Mouse (Mus musculus): ENCODE measurements around the gene Enkd1.
A peak's percentile ranks its signal among the peaks of the same experiment; 100 is the strongest.

The Enkd1 gene

DNA sequence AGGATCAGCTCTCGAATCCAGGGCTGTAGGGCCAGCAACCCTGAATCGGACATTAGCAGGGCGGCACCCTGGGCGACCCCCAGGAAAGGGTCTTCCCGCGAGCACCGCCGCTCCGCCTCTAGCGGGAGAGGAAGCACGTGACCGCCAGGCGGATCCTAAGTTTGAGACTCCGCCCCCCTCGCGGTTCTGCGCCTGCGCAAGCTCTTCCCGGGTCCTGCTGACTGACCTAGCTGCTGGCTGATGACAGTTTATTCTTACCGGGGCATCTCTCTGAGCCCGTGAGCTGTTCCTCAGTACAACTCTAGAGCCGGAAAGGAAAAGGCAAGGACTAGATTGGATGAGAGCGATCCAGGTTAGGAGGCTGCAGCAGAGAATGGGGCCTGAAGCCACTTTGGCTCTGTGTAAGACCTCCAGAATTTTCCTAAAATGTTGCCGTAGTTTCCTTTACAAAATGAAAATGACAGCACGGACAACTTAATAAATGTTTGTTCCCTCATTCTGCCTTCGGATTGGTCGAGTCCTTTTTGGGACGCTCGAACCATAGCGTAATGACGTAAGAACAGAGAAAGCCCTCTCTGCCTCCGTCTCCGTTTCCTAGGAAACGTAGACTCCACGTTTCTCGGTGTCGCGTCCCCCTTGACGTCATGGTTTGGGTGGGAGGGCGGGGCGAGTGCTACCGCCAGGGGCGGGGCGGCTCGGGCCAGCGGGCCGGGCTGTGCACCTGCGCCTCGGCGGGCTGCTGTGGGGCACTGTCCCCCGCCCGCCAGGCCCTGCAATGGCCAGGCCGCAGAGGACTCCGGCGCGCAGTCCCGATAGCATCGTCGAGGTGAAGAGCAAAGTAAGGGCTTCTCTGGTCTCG lies 6.8 kb downstream of the Enkd1 start, which contains the start of the genes Acd and Pard6a:
Gene Acd, minus strand, starts transcription at position 137 of the 859 bp plus-strand sequence.
Gene Pard6a, plus strand, starts transcription at position 183 of the 859 bp plus-strand sequence.
- DNase-seq: peak; percentile 97

DNA sequence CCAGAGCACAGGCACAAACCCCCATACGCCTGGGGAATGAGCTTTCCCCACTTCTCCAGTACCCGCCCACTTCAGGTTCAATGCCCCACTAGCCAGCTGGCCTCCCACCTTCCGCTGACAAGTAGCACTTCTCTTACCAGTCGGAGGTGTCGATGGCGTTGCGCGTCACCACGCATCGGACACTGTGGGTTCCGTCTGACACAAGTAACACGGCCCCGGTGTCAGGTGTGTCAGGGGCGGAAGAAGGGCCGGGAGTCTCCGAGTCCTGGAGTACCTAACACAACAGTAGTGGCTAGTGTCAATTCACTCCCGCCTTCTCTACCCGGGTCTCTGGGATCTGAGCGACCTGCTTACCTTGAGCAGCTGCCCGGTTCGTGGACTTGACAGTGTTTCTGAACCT lies 7.4 kb downstream of the Enkd1 start:
- DNase-seq: peak; percentile 73

DNA sequence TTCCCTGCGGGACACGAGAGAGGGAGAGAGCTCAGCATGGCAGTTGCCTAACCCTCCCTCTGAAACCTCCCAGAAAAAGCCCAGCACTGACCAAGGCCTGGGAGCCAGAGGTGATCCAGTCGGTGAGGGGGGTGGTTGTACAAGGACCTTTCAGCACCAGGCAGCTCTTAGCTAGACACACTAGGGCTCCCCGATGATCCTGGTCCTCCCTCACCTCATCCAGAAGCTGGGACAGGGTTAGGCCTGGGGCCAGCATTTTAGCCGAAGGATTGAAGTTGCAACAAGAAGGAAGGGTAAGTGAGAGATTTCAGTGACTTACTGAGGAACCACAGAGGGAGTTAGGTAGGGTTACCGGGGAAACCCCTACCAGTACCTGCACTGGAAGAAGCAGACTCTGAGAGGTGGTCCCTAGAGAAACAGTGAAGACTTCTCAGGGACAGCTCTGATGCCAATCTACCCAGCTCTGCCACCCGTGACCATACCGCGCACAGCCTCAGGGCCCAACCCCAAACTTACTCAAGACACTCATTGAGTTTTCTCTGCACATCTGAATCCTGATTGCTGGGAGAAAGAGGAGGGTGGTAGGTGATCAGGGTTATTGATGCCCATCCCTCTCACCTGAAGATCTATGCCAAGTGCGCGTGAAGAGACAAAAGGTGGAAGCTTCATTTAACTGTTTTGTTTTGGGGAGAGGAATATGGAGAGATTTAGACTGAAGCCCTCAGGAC lies 8.4 kb downstream of the Enkd1 start:
- no peak for DNase-seq

DNA sequence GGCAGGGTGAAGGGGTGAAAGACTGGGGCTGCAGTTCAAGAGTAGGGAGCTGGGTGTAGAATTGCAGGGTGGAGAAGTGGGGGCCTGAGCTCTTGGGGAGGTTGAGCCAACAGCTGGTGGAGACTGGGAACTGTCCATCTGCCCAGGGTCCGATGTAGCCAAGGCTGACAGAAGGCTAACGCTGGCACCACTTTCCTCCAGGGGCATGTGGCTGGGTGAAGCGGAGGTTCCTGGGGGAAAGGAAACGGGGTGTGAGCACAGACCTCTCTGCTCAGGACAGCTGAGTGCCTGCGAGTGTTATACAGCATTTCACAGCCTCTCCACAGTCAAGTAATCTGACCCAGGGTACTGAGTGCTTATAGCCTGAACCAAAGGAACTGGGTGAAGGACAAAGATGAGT lies 9.3 kb downstream of the Enkd1 start:
- no peak for DNase-seq

DNA sequence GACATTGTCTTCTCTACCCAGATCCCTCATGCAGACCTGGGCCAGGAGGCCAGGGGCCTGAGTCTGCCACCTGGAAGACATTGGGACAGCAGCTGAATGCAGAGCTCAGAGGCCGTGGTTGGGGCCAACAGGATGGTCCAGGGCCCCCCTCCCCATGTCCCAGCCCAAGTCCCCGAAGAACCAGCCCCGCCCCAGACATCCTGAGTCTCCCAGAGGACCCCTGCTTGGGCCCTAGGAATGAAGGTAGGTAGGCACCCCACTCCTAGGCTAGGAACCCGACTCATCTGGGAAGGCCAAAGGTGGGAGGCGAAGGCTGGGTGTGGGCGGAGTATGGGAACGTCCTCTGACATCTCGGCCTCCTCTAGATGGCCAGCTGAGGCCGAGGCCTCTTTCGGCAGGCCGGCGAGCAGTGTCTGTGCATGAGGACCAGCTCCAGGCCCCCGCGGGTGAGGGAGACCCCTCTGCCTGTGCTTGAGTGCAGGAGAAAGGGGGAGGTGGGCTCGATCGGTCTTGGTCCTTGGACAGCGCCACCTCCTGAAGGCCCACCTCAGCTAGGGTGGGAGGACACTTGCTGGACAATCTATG lies 10.7 kb downstream of the Enkd1 start:
- DNase-seq: no peak

DNA sequence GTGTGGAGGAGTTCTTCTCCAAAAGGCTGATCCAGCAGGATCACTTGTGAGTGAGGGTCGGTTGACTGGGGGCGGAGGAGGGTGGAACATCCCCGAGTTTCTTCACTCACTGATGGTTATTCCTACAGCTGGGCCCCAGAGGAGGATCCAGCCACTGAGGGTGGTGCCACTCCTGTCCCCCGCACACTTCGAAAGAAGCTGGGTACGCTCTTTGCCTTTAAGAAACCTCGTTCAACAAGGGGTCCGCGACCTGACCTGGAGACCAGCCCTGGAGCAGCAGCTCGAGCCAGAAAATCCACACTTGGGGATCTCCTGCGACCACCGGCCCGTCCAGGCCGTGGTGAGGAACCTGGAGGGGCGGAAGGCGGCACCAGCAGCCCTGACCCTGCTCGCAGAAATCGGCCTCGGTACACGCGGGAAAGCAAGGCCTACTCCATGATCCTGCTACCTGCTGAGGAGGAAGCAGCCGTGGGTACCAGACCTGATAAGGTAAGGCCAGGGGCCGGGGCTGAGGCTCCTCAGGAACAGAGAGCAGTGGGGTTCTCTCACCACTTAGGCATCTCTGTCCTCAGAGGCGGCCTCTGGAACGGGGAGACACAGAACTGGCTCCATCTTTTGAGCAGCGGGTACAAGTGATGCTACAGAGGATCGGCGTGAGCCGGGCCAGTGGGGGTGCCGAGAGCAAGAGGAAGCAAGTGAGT lies 12.8 kb downstream of the Enkd1 start:
- DNase-seq: no peak

DNA sequence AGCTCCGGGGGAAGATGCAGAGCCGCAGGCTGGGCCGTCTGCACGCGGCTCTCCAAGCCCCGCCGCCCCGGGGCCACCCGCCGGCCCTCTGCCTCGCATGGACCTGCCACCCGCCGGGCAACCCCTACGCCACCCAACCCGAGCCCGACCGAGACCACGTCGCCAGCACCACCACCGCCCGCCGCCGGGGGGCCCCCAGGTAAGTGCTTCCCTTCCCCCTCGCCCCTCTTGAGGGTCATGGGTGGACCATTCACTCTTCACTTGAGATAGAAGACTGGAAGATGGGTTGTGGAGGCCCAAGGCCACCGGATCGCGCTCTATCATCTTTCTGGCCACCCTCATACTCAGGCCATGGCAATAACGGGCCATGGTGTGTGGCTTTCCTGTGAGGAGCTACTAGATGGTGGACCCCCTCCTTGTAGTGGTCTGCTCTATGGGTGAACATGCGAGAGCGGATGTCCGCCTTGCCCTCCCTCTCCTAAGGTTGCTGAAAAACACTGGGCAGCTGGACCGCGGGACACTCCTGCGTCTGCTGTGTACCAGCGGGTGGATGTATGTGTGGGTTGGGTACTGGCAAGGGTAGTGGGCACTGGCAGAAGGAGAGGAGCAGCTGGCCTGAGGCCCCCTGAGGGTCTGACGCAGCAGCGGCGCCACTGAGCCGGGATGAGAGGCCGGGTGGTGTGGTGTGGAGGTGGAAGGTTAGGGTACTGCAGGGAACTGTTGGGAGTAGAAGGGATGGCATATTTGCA lies 13.8 kb downstream of the Enkd1 start:
- DNase-seq: no peak

DNA sequence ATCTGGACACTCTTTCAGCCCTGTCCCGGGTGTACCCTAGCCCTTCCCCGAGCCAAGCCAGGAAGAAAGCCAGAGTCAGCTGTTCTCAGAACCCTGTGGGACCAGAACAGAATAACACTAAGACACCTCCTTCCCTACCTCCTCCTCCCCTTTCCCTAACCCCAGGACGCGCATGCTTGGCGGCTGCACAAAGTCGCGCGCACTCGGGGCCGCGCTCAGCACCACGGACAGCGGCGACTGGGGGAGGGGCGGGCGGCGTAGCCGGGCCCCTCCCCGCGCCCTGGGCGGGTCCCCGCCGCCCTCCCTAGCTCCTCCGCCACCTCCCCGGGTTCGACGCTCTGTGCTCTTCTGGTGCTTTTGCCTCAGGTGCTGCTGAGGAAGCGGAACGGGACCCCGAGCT lies 14.4 kb downstream of the Enkd1 start:
- DNase-seq: peak; percentile 59

DNA sequence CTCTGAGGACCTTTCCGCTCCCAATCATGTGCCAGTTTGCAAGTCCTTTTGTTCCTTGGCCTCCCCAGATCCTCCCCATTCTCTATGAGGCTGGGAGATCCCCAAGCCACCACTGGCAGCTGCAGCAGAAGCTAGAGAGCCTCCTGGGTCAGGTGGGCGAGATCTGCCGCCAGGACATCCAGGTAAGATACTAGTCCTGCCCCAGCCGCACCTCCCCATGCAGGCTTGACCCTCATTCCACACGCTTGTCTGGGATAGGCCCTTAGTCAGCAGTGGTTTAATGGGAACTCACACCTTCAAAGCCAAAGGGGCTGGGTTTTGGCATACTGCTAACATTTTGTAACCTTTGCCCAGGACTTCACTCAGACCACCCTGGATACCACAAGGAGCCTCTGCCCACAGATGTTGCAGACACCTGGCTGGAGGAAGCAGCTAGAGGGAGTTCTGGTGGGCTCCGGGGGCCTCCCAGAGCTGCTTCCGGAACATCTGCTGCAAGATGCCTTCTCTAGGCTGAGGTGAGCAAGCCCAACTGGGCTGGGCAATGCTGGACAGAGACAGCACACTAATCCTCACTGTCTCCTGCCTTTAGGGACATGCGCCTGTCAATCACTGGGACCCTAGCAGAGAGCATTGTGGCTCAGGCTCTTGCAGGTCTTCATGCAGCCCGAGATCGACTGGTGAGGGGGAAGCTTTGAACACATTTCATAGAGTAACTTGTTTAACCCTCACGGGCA lies 15.4 kb downstream of the Enkd1 start:
- DNase-seq: no peak

DNA sequence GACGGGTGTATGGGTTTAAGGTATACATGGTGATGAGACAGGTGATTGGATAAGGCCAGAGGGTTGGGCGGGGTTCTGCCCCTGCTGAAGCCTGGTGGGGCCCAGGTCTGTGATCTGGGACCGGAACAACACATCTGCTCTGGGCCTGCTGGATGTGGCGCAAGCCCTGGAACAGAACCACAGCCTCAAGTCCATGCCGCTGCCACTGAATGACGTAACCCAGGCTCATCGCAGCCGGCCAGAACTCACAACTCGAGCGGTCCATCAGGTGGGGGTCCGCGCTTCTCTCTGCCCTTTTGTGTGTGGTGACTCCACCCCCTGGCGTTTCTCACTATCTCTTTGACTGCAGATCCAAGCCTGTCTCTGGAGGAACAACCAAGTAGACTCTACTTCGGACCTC lies 17.0 kb downstream of the Enkd1 start:
- no peak for DNase-seq

DNA sequence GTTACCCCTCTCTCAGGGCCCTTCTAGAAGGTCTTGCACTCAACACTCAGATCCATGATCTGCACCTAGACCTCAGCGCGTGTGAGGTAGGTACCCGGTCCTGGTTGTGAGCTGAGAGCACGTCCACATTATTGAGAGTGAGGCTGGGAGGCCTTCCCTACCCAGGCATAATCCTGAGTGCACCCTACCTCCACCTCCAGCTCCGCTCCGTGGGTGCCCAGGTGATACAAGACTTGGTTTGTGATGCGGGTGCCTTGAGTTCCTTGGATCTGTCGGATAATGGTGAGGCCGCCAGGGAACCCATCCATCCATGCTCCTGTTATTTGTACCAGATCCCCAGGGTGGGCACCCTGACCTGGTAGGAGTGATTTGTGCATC lies 18.0 kb downstream of the Enkd1 start:
- no peak for DNase-seq

DNA sequence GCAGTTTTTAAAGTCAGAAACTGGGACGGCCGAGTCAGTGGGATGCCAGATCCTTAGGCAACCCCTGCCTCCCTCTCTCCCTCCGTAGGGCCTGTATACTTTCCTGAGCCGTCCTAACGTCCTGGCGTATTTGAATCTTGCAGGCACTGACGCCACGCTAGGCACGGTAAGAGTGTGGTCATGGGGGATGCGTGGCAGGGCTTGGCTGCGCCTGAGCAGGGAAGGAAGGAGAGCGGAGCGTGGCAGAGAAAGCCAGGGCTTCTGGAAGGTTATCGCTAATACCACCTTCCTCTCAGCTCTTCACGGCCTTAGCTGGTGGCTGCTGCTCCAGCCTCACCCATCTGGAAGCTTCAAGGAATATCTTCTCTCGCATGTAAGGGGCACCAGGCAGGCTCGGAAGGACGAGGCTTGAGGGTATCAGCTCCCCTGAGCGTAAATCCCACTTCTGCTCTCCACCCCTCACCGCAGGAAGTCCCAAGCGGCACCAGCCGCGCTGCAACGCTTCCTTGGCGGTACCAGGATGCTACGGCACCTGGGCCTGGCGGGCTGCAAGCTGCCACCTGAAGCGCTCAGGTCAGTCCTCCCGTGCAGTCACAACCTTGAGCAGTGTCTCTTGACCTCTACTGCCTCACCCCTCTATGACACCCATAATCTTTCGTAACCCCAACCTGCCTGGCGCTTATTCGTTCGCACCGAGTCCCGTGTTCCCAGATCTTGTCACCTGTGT lies 18.6 kb downstream of the Enkd1 start:
- no peak for DNase-seq

DNA sequence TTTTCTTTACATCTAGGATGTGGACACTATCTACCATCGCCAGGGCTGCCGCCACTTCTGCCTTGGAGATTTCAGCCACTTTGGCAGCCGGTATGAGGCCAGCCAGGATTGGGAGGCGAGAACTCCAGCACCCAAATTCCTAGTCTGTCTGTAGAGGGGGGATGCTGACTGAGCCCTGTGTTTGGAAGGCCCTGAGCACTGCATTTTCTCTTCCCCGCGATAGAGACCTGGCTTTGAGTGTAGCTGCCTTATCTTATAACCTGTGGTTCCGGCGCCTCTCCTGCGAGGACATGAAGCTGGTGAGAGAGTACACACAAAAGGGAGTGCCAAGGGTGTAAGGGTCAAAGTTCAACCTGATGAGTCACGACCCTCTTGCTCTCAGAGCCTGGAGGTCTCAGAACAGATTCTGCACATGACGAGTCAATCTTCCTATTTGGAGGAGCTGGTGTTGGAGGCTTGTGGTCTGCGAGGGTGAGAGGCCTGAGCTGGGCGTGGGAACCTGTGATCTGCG lies 19.7 kb downstream of the Enkd1 start:
- DNase-seq: no peak

DNA sequence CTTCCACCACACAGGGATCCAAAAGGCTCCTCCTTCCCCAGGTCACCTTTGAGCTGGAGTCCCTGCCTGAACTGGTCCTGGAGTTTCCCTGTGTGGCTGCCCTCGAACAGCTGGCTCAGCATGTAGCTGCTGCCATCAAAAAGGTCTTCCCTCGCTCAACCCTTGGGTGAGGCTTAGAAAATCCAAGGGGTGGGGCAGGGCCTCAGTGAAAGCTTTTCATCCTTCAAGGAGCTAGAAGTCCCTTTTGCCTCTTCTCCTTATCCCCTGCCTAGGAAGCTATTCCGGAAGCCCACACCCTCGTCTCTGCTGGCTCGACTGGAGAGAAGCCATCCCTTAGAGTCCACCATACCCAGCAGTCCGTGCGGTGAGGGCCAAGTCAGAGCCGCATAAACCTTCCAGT lies 20.5 kb downstream of the Enkd1 start:
- DNase-seq: no peak

DNA sequence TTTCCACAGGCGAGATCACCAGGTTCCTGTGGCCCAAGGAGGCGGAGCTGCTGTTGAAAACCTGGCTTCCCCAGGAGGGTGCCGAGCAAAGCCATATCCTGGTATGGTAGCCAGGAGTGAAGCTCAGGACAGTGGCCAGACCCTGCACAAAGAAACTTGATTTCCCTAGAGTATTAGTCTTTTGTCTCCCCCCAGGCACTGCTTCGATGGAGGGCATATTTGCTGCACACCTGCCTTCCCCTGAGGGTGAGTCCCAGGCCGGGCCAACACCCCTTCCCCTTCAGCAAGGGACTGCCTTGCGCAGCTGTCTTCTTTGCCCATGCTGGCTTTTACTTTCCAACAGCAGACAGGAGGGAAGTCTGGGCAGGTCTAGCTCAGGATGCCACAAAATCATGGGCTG lies 21.5 kb downstream of the Enkd1 start:
- no peak for DNase-seq

DNA sequence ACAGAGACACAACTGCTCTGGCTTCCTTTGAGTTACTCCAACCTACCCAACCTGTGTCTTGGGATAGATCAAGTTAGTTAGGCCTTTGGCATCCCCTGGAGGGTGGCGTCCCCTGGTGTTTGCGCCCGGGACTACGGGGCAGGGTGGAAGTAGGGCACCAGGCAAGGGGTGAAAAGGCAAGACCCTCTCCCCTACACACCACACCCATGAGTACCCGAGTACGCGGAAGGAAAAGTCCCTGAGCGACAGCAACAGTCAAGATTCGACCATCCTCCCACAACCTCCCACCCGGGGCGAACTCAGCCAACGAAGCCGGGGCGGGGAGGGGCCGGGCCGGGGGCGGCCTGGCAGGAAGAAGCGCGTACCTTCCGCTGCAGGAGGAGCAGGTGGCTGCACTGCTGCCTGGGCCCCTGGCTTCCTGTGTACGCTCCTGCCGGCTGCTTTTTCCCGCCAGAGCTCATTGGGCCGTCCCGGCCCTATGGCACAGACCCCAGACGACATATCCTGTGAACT lies 22.2 kb downstream of the Enkd1 start, which contains the start of gene Carmil2:
Gene Carmil2, plus strand, starts transcription at position 479 of the 513 bp plus-strand sequence.
- peak; percentile 81 for DNase-seq

DNA sequence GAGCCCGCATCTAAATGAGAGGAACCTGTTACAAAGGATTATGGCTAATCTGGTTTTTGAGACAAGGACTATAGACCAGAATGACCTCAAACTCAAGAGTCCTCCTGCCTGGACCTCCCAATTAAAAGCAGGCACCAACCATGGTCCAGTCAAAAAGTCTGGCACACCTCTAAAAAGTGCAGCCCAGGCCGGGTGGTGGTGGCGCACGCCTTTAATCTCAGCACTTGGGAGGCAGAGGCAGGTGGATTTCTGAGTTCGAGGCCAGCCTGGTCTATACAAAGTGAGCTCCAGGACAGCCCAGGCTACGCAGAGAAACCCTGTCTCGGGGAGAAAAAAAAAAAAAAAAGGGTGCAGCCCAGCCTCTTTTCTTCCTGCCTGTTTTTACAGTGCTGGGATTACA lies 22.7 kb downstream of the Enkd1 start:
- no peak for DNase-seq

DNA sequence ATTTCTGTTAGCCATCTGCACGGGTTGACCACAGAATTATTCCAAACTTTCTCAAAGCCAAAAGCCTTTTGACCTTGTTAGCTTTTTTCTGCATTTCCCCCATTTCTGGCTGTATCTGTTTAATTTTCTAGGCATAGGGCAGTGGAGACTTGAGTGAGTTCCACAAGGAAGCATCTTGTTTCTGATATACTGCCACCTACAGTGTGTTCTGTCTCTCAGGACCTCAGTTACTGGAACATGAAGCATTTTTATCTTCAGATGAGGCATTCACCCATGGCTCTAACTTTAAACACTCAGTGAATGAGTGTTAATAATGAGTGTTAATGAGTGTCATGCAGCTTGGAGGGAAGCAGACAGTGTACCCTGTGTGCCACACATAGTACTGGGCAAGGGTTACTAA lies 30.1 kb downstream of the Enkd1 start:
- no peak for DNase-seq

DNA sequence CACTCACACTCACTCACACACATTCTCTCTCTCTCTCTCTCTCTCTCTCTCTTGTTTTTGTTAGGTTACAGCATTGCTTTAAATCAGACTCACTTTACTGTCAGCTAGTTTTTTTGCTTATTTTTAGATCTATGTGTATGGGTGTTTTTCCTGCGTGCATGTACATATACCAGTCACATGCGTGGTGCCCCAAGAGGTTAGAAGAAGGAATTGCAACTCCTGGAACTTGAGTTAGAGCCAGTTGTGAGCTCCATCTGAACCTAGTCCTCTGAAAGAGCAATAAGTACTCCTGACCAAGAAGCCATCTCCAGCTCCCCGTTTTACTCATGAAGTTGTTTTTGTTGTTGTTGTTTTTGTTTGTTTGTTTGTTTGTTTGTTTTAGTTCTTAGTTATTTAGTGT lies 46.8 kb downstream of the Enkd1 start:
- peak; percentile 62 for DNase-seq

DNA sequence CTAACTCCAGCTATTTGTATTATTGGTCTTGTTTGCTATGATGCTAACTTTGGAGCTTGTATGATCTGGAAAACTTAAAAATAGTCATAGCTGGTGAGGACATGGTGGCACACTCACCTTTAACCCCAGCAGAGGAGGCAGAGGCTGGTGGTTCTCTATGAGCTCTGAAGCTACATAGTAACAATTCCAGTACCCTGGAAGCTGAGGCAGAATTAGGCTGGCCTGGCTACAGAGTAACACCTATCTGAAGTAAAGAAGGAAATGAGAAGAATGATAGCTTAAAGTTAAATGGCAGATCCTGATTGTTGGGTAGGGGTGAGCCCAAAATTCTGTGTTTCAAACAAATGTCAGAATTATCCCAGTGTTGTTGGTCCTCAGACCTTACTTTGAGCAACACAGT lies 50.4 kb downstream of the Enkd1 start:
- DNase-seq: no peak
